Mouse (Mus musculus) ES-Bruce4 (cell line): ENCODE measurements around the gene Asb13. TPM values are rescaled to one million over a fixed set of nuclear protein-coding genes. Genes with fewer than 3 reads are reported as not detected.

Experiments
- H3K27ac ChIP-seq: 2 replicates; pipeline ENCODE4 v1.5.1; 2012; ENCODE audit warnings: low read length, inconsistent platforms; ENCODE audit not compliant: insufficient read depth
- H3K27me3 ChIP-seq: 2 replicates; pipeline ENCODE4 v1.6.1; 2012; ENCODE audit warnings: mild to moderate bottlenecking, low read length, inconsistent platforms; ENCODE audit not compliant: control insufficient read depth, poor library complexity, insufficient read depth, severe bottlenecking
- H3K36me3 ChIP-seq: 2 replicates; pipeline ENCODE4 v1.6.1; 2012; ENCODE audit warnings: inconsistent platforms, mild to moderate bottlenecking, low read length, moderate library complexity; ENCODE audit not compliant: control insufficient read depth, poor library complexity, insufficient read depth, severe bottlenecking
- H3K4me1 ChIP-seq: one replicate; pipeline ENCODE4 v1.8.1; 2011; ENCODE audit warnings: low read length; ENCODE audit not compliant: control insufficient read depth, insufficient read depth
- H3K4me3 ChIP-seq: 2 replicates; pipeline ENCODE4 v1.5.1; 2011; ENCODE audit warnings: low read depth, mild to moderate bottlenecking, low read length
- H3K9ac ChIP-seq: 2 replicates; pipeline ENCODE4 v1.6.1; 2012; ENCODE audit warnings: low read depth, mild to moderate bottlenecking, inconsistent platforms; ENCODE audit not compliant: poor library complexity, severe bottlenecking
- H3K9me3 ChIP-seq: replicated peaks from 2 replicates; pipeline ENCODE4 v1.6.1; 2012; ENCODE audit warnings: mild to moderate bottlenecking, low read length, inconsistent platforms; ENCODE audit not compliant: control insufficient read depth, poor library complexity, insufficient read depth, severe bottlenecking
- CTCF ChIP-seq: IDR thresholded peaks from one replicate; pipeline ENCODE4 v1.8.1; 2011; ENCODE audit warnings: low read depth, low read length
- EP300 ChIP-seq: IDR thresholded peaks from 2 replicates; pipeline ENCODE4 v1.6.1; 2011; ENCODE audit warnings: low read depth, low read length; ENCODE audit not compliant: insufficient read depth
- POLR2A ChIP-seq: IDR thresholded peaks from one replicate; pipeline ENCODE4 v1.8.1; 2011; ENCODE audit warnings: low read length; ENCODE audit not compliant: insufficient read depth
- polyA plus RNA-seq: library from polyadenylated mRNA; stranded (reverse); fragments of >200 nt; gene quantifications from 2 replicates; pipeline ENCODE4 v1.2.4, GENCODE M21; 2011; ENCODE audit warnings: low read depth; ENCODE audit not compliant: missing spikeins, insufficient read depth, insufficient read length

Gene Asb13
- polyA plus RNA-seq, 1 experiment, result 18.2 TPM

- no peaks in the 10 kb centered on the region for H3K27me3 ChIP-seq
- H3K4me1 ChIP-seq, result no peaks in the 10 kb centered on the region
- no peak overlapping the region for H3K4me3 ChIP-seq
- H3K36me3 ChIP-seq, result no peaks in the 10 kb centered on the region
- H3K9me3 ChIP-seq, result no peaks in the 10 kb centered on the region
- TF ChIP-seq POLR2A (no peak), CTCF (no peak), EP300 (no peak)
- no peak overlapping the region for H3K27ac ChIP-seq
- H3K9ac ChIP-seq, result no peak overlapping the region
Measured at GRCm38 (mm10) chr13:3675855-3676254, 42.0 kb downstream of the Asb13 start.

GRCm38 (mm10) chr13:3679098-3679497 is 45.3 kb downstream of the Asb13 start:
- H3K9ac ChIP-seq, result no peak overlapping the region
- no peaks in the 10 kb centered on the region for H3K4me1 ChIP-seq
- no peaks in the 10 kb centered on the region for H3K27me3 ChIP-seq
- no peak overlapping the region for H3K4me3 ChIP-seq
- peaks cover 14% of the 10 kb centered on the region for H3K9me3 ChIP-seq
- H3K27ac ChIP-seq, result no peak overlapping the region
- TF ChIP-seq POLR2A, result no peak
- H3K36me3 ChIP-seq, result no peaks in the 10 kb centered on the region

- H3K27ac ChIP-seq, result no peak overlapping the region
- H3K4me1 ChIP-seq, result no peaks in the 10 kb centered on the region
- no peaks in the 10 kb centered on the region for H3K27me3 ChIP-seq
- no peak overlapping the region for H3K9ac ChIP-seq
- peaks cover 14% of the 10 kb centered on the region for H3K9me3 ChIP-seq
- no peak overlapping the region for H3K4me3 ChIP-seq
- TF ChIP-seq EP300, result no peak
- TF ChIP-seq POLR2A, result no peak
- TF ChIP-seq CTCF, result no peak
- no peaks in the 10 kb centered on the region for H3K36me3 ChIP-seq
Measured at GRCm38 (mm10) chr13:3686306-3686705, 52.5 kb downstream of the Asb13 start.

GRCm38 (mm10) chr13:3694599-3695343 is 60.9 kb downstream of the Asb13 start:
- TF ChIP-seq EP300 (0 out of 2 replicates have a peak, but pooled peaks have one; percentile 10), CTCF (no peak)
- no peak overlapping the region for H3K27ac ChIP-seq
- no peaks in the 10 kb centered on the region for H3K36me3 ChIP-seq
- H3K4me1 ChIP-seq, result peaks cover 2% of the 10 kb centered on the region
- no peaks in the 10 kb centered on the region for H3K9me3 ChIP-seq
- H3K27me3 ChIP-seq, result no peaks in the 10 kb centered on the region
- H3K4me3 ChIP-seq, result no peak overlapping the region
- H3K9ac ChIP-seq, result no peak overlapping the region

- H3K4me1 ChIP-seq, result peaks cover 2% of the 10 kb centered on the region
- no peak for TF ChIP-seq POLR2A
- no peak for TF ChIP-seq CTCF
- no peak for TF ChIP-seq EP300
Measured at GRCm38 (mm10) chr13:3696977-3697735, 63.3 kb downstream of the Asb13 start.

GRCm38 (mm10) chr13:3700752-3701151 is 66.9 kb downstream of the Asb13 start:
- Histone ChIP-seq H3K27me3 (no peaks in the 10 kb centered on the region), H3K9ac (no peak overlapping the region), H3K4me1 (peaks cover 2% of the 10 kb centered on the region), H3K36me3 (no peaks in the 10 kb centered on the region), H3K27ac (no peak overlapping the region), H3K9me3 (no peaks in the 10 kb centered on the region), H3K4me3 (no peak overlapping the region)
- TF ChIP-seq EP300 (no peak), CTCF (no peak), POLR2A (no peak)

More at GRCm38 (mm10) chr13:3696977-3697735, 63.3 kb downstream of the Asb13 start:
- Histone ChIP-seq H3K4me3 (no peak overlapping the region), H3K27ac (no peak overlapping the region), H3K9ac (no peak overlapping the region), H3K27me3 (no peaks in the 10 kb centered on the region), H3K36me3 (no peaks in the 10 kb centered on the region), H3K9me3 (no peaks in the 10 kb centered on the region)

Other genes starting within 250 kb of the Asb13 start
- gene Gdi2, start 96.0 kb upstream of the Asb13 start, polyA plus RNA-seq, result 808 and 834 TPM in 2 replicates
- 77.7 and 84.6 TPM in 2 replicates for gene Fam208b, start 22.9 kb upstream of the Asb13 start, polyA plus RNA-seq
- gene Calml3, start 170.3 kb downstream of the Asb13 start, polyA plus RNA-seq, result not detected in 2 replicates
- not detected in 2 replicates for gene Calm4, start 203.7 kb downstream of the Asb13 start, polyA plus RNA-seq
- gene Calm5, start 220.1 kb downstream of the Asb13 start, polyA plus RNA-seq, result not detected in 2 replicates